Mouse (Mus musculus) hindbrain, embryonic 16.5 days (tissue): ENCODE measurements around the gene Itih1. TPM values are rescaled to one million over a fixed set of nuclear protein-coding genes. Genes with fewer than 3 reads are reported as not detected.

Source experiments
- ATAC-seq: fragments of 200-750 bp; cut with Nextera tagmentation; 2 replicates; pipeline ENCODE4 v1.8.0; 2017; ENCODE audit warnings: moderate TSS enrichment, moderate library complexity
- H3K27ac ChIP-seq: fragments of 300-500 bp; sonication (generic); 2 replicates; pipeline ENCODE4 v1.5.1; 2014; ENCODE audit warnings: low read depth, mild to moderate bottlenecking, control low read depth, low read length, moderate library complexity
- H3K27me3 ChIP-seq: fragments of 300-500 bp; sonication (generic); replicated peaks from 2 replicates; pipeline ENCODE4 v1.6.1; 2014; ENCODE audit warnings: low read length; ENCODE audit not compliant: control insufficient read depth, insufficient read depth
- H3K36me3 ChIP-seq: fragments of 300-500 bp; sonication (generic); 2 replicates; pipeline ENCODE4 v1.6.1; 2014; ENCODE audit warnings: mild to moderate bottlenecking, low read length, moderate library complexity, mixed read lengths; ENCODE audit not compliant: control insufficient read depth, insufficient read depth
- H3K4me1 ChIP-seq: fragments of 300-500 bp; sonication (generic); 2 replicates; pipeline ENCODE4 v1.6.1; 2014; ENCODE audit warnings: low read depth, low read length; ENCODE audit not compliant: control insufficient read depth, insufficient read depth
- H3K4me2 ChIP-seq: fragments of 300-500 bp; sonication (generic); 2 replicates; pipeline ENCODE4 v1.6.1; 2014; ENCODE audit warnings: mild to moderate bottlenecking, low read length, control low read depth, moderate library complexity
- H3K4me3 ChIP-seq: fragments of 300-500 bp; sonication (generic); 2 replicates; pipeline ENCODE4 v1.5.1; 2014; ENCODE audit warnings: mild to moderate bottlenecking, low read length, control low read depth, moderate library complexity
- H3K9ac ChIP-seq: fragments of 300-500 bp; sonication (generic); 2 replicates; pipeline ENCODE4 v1.6.1; 2014; ENCODE audit warnings: low read depth, mild to moderate bottlenecking, control low read depth, low read length, moderate library complexity
- H3K9me3 ChIP-seq: fragments of 300-500 bp; sonication (generic); 2 replicates; pipeline ENCODE4 v1.6.1; 2014; ENCODE audit warnings: mild to moderate bottlenecking, low read length, moderate library complexity; ENCODE audit not compliant: control insufficient read depth
- WGBS: fragments of 180-500 bp; shearing (Covaris S2); extraction: QIAGEN DNeasy Blood & Tissue Kit; methylation state at CpG from one replicate; pipeline ENCODE4 v1.1.7; 2014; 5-methylcytosine and 5-hydroxymethylcytosine counted together
- polyA plus RNA-seq: library from polyadenylated mRNA; unstranded; fragments of >200 nt; fragmentation: Nextera tagmentation; extraction: Ambion mirVana; gene quantifications from 2 replicates; pipeline ENCODE4 v1.2.1, GENCODE M21; 2015

Gene Itih1
- polyA plus RNA-seq, 1 experiment from 2014 or later, result not detected

GRCm38 (mm10) chr14:30885298-30885697, 57.8 kb downstream of the Itih1 start:
- WGBS, result 20% methylated on average over 3 of the region's 3 CpGs
- H3K4me3 ChIP-seq, result no peak overlapping the region

GRCm38 (mm10) chr14:30881718-30882108, 61.4 kb downstream of the Itih1 start:
- 91% methylated on average over 3 of the region's 3 CpGs for WGBS
- Histone ChIP-seq H3K27me3 (no peaks in the 10 kb centered on the region), H3K9me3 (no peaks in the 10 kb centered on the region), H3K36me3 (no peaks in the 10 kb centered on the region; the same call in 1 of the 2 replicates), H3K4me3 (no peak overlapping the region), H3K4me2 (no peak overlapping the region), H3K27ac (no peak overlapping the region), H3K4me1 (no peaks in the 10 kb centered on the region), H3K9ac (no peak overlapping the region)
- ATAC-seq, result no peak

More at GRCm38 (mm10) chr14:30885298-30885697, 57.8 kb downstream of the Itih1 start:
- no peaks in the 10 kb centered on the region for H3K9me3 ChIP-seq
- H3K27ac ChIP-seq, result no peak overlapping the region
- H3K27me3 ChIP-seq, result no peaks in the 10 kb centered on the region
- no peaks in the 10 kb centered on the region; the same call in 1 of the 2 replicates for H3K36me3 ChIP-seq
- H3K4me1 ChIP-seq, result no peaks in the 10 kb centered on the region
- no peak overlapping the region for H3K9ac ChIP-seq
- H3K4me2 ChIP-seq, result no peak overlapping the region
- no peak for ATAC-seq

GRCm38 (mm10) chr14:30880811-30881717, 62.0 kb downstream of the Itih1 start:
- Histone ChIP-seq H3K4me1 (no peaks in the 10 kb centered on the region), H3K36me3 (no peaks in the 10 kb centered on the region; the same call in 1 of the 2 replicates), H3K9ac (no peak overlapping the region), H3K9me3 (no peaks in the 10 kb centered on the region), H3K4me2 (no peak overlapping the region), H3K27me3 (no peaks in the 10 kb centered on the region), H3K27ac (no peak overlapping the region), H3K4me3 (no peak overlapping the region)
- ATAC-seq, result no peak
- WGBS, result 87% methylated on average over 17 of the region's 17 CpGs

- no peak for ATAC-seq
- WGBS, result 77% methylated on average over 8 of the region's 8 CpGs
- Histone ChIP-seq H3K9me3 (no peaks in the 10 kb centered on the region), H3K36me3 (no peaks in the 10 kb centered on the region; the same call in 1 of the 2 replicates), H3K27ac (no peak overlapping the region), H3K27me3 (no peaks in the 10 kb centered on the region), H3K4me3 (no peak overlapping the region), H3K4me1 (no peaks in the 10 kb centered on the region), H3K9ac (no peak overlapping the region), H3K4me2 (no peak overlapping the region)
These were observed 62.8 kb downstream of the Itih1 start for GRCm38 (mm10) chr14:30880251-30880650.

DNA sequence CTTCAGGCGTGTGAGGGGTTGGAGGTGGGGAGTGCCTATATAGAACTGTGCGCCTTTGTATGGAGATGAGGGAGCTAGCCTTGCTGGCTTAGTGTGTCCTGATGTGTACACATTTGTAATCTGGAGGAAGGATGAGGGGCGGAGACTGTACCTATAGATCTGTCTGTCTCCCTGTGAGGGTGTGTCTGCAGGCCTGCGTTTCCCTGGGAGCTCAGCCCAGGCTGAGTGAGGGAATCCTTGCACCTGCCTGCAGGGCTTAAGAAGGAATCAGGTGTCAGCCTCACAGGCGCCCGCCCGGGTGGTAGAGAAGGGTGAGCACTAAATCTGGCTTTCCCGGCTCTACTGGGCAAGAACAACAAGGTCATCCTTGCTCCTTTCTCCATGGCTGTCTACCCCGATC, 63.3 kb downstream of the Itih1 start:
- H3K9ac ChIP-seq, result no peak overlapping the region
- WGBS, result 64% methylated on average over 9 of the region's 9 CpGs
- H3K27me3 ChIP-seq, result no peaks in the 10 kb centered on the region
- no peak overlapping the region for H3K4me2 ChIP-seq
- no peak for ATAC-seq
- H3K4me1 ChIP-seq, result no peaks in the 10 kb centered on the region
- no peak overlapping the region for H3K4me3 ChIP-seq
- no peaks in the 10 kb centered on the region; the same call in 1 of the 2 replicates for H3K36me3 ChIP-seq
- H3K27ac ChIP-seq, result no peak overlapping the region
- H3K9me3 ChIP-seq, result no peaks in the 10 kb centered on the region

Other genes starting within 250 kb of the Itih1 start
- 15.1 and 15.9 TPM in 2 replicates for gene Sfmbt1, start 228.4 kb downstream of the Itih1 start, polyA plus RNA-seq
- gene Tmem110, start 117.7 kb downstream of the Itih1 start, polyA plus RNA-seq, result 19.6 and 21.9 TPM in 2 replicates
- gene Mustn1, start 64.1 kb downstream of the Itih1 start, polyA plus RNA-seq, result 1.3 and 2.6 TPM in 2 replicates
- not detected in 2 replicates for gene Itih4, start 56.8 kb downstream of the Itih1 start, polyA plus RNA-seq
- gene Itih3, start 19.5 kb downstream of the Itih1 start, polyA plus RNA-seq, result 3.8 and 4.7 TPM in 2 replicates
- gene Nek4, start 8.1 kb upstream of the Itih1 start, polyA plus RNA-seq, result 15.6 and 16.3 TPM in 2 replicates
- 55.7 and 59.5 TPM in 2 replicates for gene Glt8d1, start 58.1 kb upstream of the Itih1 start, polyA plus RNA-seq
- gene Spcs1, start 58.4 kb upstream of the Itih1 start, polyA plus RNA-seq, result 340 and 355 TPM in 2 replicates
- gene Pbrm1, start 75.8 kb upstream of the Itih1 start, polyA plus RNA-seq, result 98.7 and 108 TPM in 2 replicates
- gene Gnl3, start 75.9 kb upstream of the Itih1 start, polyA plus RNA-seq, result 40.1 and 49.0 TPM in 2 replicates
- 51.3 and 53.9 TPM in 2 replicates for gene Smim4, start 185.7 kb upstream of the Itih1 start, polyA plus RNA-seq
- 192 and 222 TPM in 2 replicates for gene Nt5dc2, start 187.8 kb upstream of the Itih1 start, polyA plus RNA-seq
- 13.5 and 17.5 TPM in 2 replicates for gene Stab1, start 225.4 kb upstream of the Itih1 start, polyA plus RNA-seq